8 mouse cellular contexts compared by ENCODE assay signal in the genomic region with DNA sequence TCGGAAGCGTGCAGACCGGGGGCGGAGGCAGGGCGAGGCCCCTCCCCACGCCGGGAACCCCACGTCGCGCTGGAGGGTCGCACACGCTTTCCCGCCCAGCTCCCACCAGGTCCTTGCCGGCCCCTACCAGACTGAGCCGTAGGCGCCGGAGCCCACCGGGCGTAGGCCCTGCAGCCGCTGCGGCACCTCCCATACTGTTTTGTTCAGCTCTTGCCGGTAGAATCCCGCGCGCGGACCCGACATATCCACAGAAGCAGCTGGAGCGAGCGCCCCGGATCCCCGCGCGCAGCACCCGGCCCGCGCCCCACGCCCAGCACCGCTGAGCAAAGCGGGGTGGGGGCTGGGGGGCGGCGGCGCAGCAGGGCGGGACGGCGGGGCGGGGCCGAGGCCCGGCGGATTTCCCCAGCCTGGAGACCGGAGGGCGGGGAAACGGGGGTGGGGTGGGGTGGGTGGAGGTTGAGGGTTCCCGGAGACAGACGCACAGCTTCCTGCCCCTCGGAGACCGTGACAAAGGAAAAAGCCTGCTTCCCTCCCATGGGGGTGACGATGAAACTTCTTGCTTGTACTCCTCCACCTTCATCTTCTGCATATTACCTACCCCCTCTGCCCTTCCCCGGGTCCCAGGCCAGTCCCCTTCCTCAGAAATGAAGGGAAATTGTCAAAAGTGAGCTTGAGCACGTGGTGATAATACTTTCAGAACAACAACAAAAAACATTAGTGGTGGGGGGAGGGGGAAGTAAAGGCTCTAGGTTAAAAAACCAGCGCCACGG. TPM values are rescaled to one million over a fixed set of nuclear protein-coding genes. Genes with fewer than 3 reads are reported as not detected.
DNase-seq lines count a peak whose midpoint lies in the region; ATAC-seq and TF ChIP-seq lines count a peak whose summit lies in the region.

A gene (minus strand): TSS at position 358 of the 770 bp plus-strand sequence.

- H3K79me2 ChIP-seq in C2C12 (ENCODE audit: control insufficient read depth, insufficient read depth): peaks cover 10% of the 10 kb centered on the region

- peaks cover 24% of the 10 kb centered on the region for H3K36me3 ChIP-seq in C2C12 (ENCODE audit: control insufficient read depth, insufficient read depth)
- H3K36me3 ChIP-seq in ES-E14 (ENCODE audit: control insufficient read depth, insufficient read depth, low read length, poor library complexity, severe bottlenecking): no peaks in the 10 kb centered on the region; the same call in 1 of the 2 replicates
- H3K36me3 ChIP-seq in forebrain, embryonic 10.5 days (replicated peaks): peaks cover 30% of the 10 kb centered on the region
- peaks cover 26% of the 10 kb centered on the region for H3K36me3 ChIP-seq in hindbrain, embryonic 14.5 days (replicated peaks; ENCODE audit: control insufficient read depth, insufficient read depth)

- in situ Hi-C loops in ES-E14 (cut with MboI; ENCODE audit: low sequenced_read_pairs in 2 of 2, unreplicated experiment in 2 of 2): no loop called here

- H3K4me3 ChIP-seq in C2C12 (ENCODE audit: insufficient read depth, poor library complexity, severe bottlenecking) (peak within 1 kb of the TSS; percentile 62), ES-E14 (ENCODE audit: insufficient read depth in 1 of 2, low read depth in 1 of 2, low read length in 2 of 2, poor library complexity in 1 of 2, severe bottlenecking in 1 of 2) (peak within 1 kb of the TSS; percentile 68 to 80)
- peak within 1 kb of the TSS; percentile 84 for H3K4me3 ChIP-seq in forebrain, embryonic 10.5 days
- H3K4me3 ChIP-seq in hindbrain, embryonic 14.5 days (replicated peaks; ENCODE audit: low read length): peak within 1 kb of the TSS; percentile 53

- H3K27ac ChIP-seq in ES-E14 (ENCODE audit: insufficient read depth, low read depth, low read length, poor library complexity, severe bottlenecking): no peak within 1 kb of the TSS
- peak within 1 kb of the TSS; percentile 96 for H3K27ac ChIP-seq in forebrain, embryonic 10.5 days
- peak within 1 kb of the TSS; percentile 90 for H3K27ac ChIP-seq in hindbrain, embryonic 14.5 days

- no peaks in the 10 kb centered on the region for H3K9me3 ChIP-seq in ES-E14 (ENCODE audit: control insufficient read depth, insufficient read depth, low read depth, low read length)
- H3K9me3 ChIP-seq in forebrain, embryonic 10.5 days: no peaks in the 10 kb centered on the region
- H3K9me3 ChIP-seq in hindbrain, embryonic 14.5 days (ENCODE audit: control insufficient read depth, low read length): no peaks in the 10 kb centered on the region

- peaks cover 0 to 36% of the 10 kb centered on the region in 2 experiments; a peak in 3 of 4 replicates for H3K4me1 ChIP-seq in ES-E14 (ENCODE audit: control insufficient read depth in 2 of 2, insufficient read depth in 2 of 2, low read length in 2 of 2, poor library complexity in 1 of 2)
- peaks cover 83% of the 10 kb centered on the region for H3K4me1 ChIP-seq in forebrain, embryonic 10.5 days
- peaks cover 45% of the 10 kb centered on the region for H3K4me1 ChIP-seq in hindbrain, embryonic 14.5 days (replicated peaks; ENCODE audit: control insufficient read depth, insufficient read depth, low read length)

- TF ChIP-seq CTCF in C2C12 (IDR thresholded peaks at IDR 0.05; ENCODE audit: control insufficient read depth, insufficient read depth, insufficient read length): no peak

- under 1% methylated on average over 59 of the region's 61 CpGs for WGBS in forebrain, embryonic 10.5 days
- WGBS in hindbrain, embryonic 14.5 days: under 1% methylated on average over 44 of the region's 61 CpGs

- peak; percentile 61 for ATAC-seq in hindbrain, embryonic 14.5 days (ENCODE audit: low FRiP score)
- peak; percentile 36 for ATAC-seq in megakaryocyte progenitor cell, adult 5-6 weeks (replicated peaks; ENCODE audit: poor library complexity)
- no peak for ATAC-seq in erythroid progenitor cell, adult 5-6 weeks (replicated peaks; ENCODE audit: low FRiP score, poor library complexity, severe bottlenecking)

- H3K9ac ChIP-seq in ES-E14 (ENCODE audit: insufficient read depth, low read depth, low read length, poor library complexity, severe bottlenecking): peak within 1 kb of the TSS; percentile 78
- H3K9ac ChIP-seq in hindbrain, embryonic 14.5 days: peak within 1 kb of the TSS; percentile 88

- H3K4me2 ChIP-seq in hindbrain, embryonic 14.5 days (replicated peaks): peak within 1 kb of the TSS; percentile 87

- H3ac ChIP-seq in C2C12 (ENCODE audit: control insufficient read depth, insufficient read length, low read depth): peak within 1 kb of the TSS; percentile 64

- DNase-seq in ES-E14 (ENCODE audit: low read depth, low spot score): no peak
- DNase-seq in forebrain, embryonic 10.5 days (ENCODE audit: extremely low spot score, low spot score): peak; percentile 65
- DNase-seq in hindbrain, embryonic 14.5 days (ENCODE audit: low spot score): no peak
- DNase-seq in left cerebral cortex, postnatal 36 days (ENCODE audit: low spot score in 2 of 2): peak in 1 of 2 experiments; percentile 65
- DNase-seq in testis, postnatal 10 days (ENCODE audit: low spot score): peak; percentile 53

- intact Hi-C loops in left cerebral cortex, postnatal 36 days (cut with DNase I): no loop called here

- no peaks in the 10 kb centered on the region for H3K79me3 ChIP-seq in C2C12 (ENCODE audit: low read depth)

- no peaks in the 10 kb centered on the region for H3K27me3 ChIP-seq in C2C12 (ENCODE audit: control insufficient read depth, insufficient read depth, insufficient read length)
- H3K27me3 ChIP-seq in forebrain, embryonic 10.5 days (ENCODE audit: poor library complexity, severe bottlenecking): peaks cover 47% of the 10 kb centered on the region
- no peaks in the 10 kb centered on the region for H3K27me3 ChIP-seq in hindbrain, embryonic 14.5 days (ENCODE audit: control insufficient read depth, insufficient read depth, low read length)

TF ChIP-seq in C2C12, 6 proteins besides CTCF, POLR2A, EP300 and RAD21:
- TF ChIP-seq CEBPB (IDR thresholded peaks at IDR 0.05; ENCODE audit: low read depth) (no peak), MAX (IDR thresholded peaks at IDR 0.05) (peak; percentile 68), MYOD1 (IDR thresholded peaks at IDR 0.05; ENCODE audit: control insufficient read depth, insufficient read length, low read depth) (no peak), MYOG (IDR thresholded peaks at IDR 0.05; ENCODE audit: control insufficient read depth, extremely low read depth, insufficient read length) (no peak)

TF ChIP-seq in ES-E14, 5 proteins besides CTCF, POLR2A, EP300 and RAD21:
- TF ChIP-seq ZC3H11A (IDR thresholded peaks at IDR 0.05; ENCODE audit: borderline replicate concordance, low read depth, low read length): no peak
- no peak for TF ChIP-seq CHD2 (IDR thresholded peaks at IDR 0.05; ENCODE audit: low read depth, low read length)
- TF ChIP-seq ZNF384 (IDR thresholded peaks at IDR 0.05; ENCODE audit: low read depth, low read length): no peak
- no peak for TF ChIP-seq HCFC1 (IDR thresholded peaks at IDR 0.05; ENCODE audit: borderline replicate concordance, insufficient read depth, low read length)
- TF ChIP-seq MAFK (IDR thresholded peaks at IDR 0.05; ENCODE audit: insufficient read depth, low read depth, low read length): no peak
TF ChIP-seq in ES-E14: peak in this region for 0.

RNA-seq across cellular contexts. Expression of the gene that starts here (rescaled TPM):
- polyA plus RNA-seq in C2C12 (2012; fragmentation: generic; extraction: Trizol): 14.9 TPM
- total RNA-seq in ES-E14 (2012; rRNA removed): 6.6 and 12.7 TPM in 2 replicates
- 35.7 and 36.3 TPM in 2 replicates for polyA plus RNA-seq in forebrain, embryonic 10.5 days (2016; fragmentation: Nextera tagmentation; extraction: Ambion mirVana)
- 20.4 and 22.4 TPM in 2 replicates for polyA plus RNA-seq in hindbrain, embryonic 14.5 days (2014; fragmentation: Nextera tagmentation; extraction: Ambion mirVana)
- 10 to 100 TPM; 45.3 to 54.5 TPM for total RNA-seq in left cerebral cortex, postnatal 36 days (2021)
- not detected in 2 replicates for total RNA-seq in megakaryocyte progenitor cell, adult 5-6 weeks (2015)
- 0.10 TPM in 1 of 2 replicates, not detected in the other for total RNA-seq in megakaryocyte progenitor cell, adult 5-6 weeks (2017)
- total RNA-seq in erythroid progenitor cell, adult 5-6 weeks (2015; ENCODE audit: low replicate concordance): 0.72 and 2.1 TPM in 2 replicates
- total RNA-seq in erythroid progenitor cell, adult 5-6 weeks (2017; ENCODE audit: low replicate concordance): 0.51 TPM in 1 of 2 replicates, not detected in the other

Comparison
In these comparisons a context has a peak if more than half of its experiments do, and no peak if none do; other contexts are left out.
1. Peak in ATAC-seq in megakaryocyte progenitor cell, adult 5-6 weeks; RNA of the gene not detected or under 1 TPM.
2. DNase-seq: peak in forebrain, embryonic 10.5 days (single experiment) and testis, postnatal 10 days (single experiment); none in ES-E14 (single experiment) and hindbrain, embryonic 14.5 days (single experiment).
3. Peak in every context shown above with its lines, with median percentiles within 50 percentile points of each other: H3K4me3 ChIP-seq.